Mouse (Mus musculus): ENCODE results near the gene Iqgap2.

- TF ChIP-seq CTCF (IDR thresholded peaks at IDR 0.05; ENCODE audit: control insufficient read depth, insufficient read depth, insufficient read length) (no peak), FOSL1 (IDR thresholded peaks at IDR 0.05; ENCODE audit: insufficient read depth, low read length, poor library complexity, severe bottlenecking) (no peak), MAX (IDR thresholded peaks at IDR 0.05) (no peak), MYOD1 (IDR thresholded peaks at IDR 0.05; ENCODE audit: control insufficient read depth, insufficient read length, low read depth) (no peak), MYOG (IDR thresholded peaks at IDR 0.05; ENCODE audit: control insufficient read depth, extremely low read depth, insufficient read length) (no peak), USF1 (IDR thresholded peaks at IDR 0.05; ENCODE audit: low read depth) (no peak), CEBPB (IDR thresholded peaks at IDR 0.05; ENCODE audit: low read depth) (no peak)
These were observed 87.6 kb downstream of the Iqgap2 start for GRCm38 (mm10) chr13:95804113-95804512.

All from C2C12 (cell line).